Mouse (Mus musculus): ENCODE data around the gene Apoc3. TPM values are rescaled to one million over a fixed set of nuclear protein-coding genes. Genes with fewer than 3 reads are reported as not detected.

Apoc3 gene
- total and polyA plus RNA-seq, 3 experiments: not detected

GRCm38 (mm10) chr9:46272677-46273454 lies 37.4 kb upstream of the Apoc3 start, which contains the start of gene Zpr1:
Gene Zpr1 (plus strand): TSS chr9:46273064.
- Histone ChIP-seq H3K36me3 (ENCODE audit: control insufficient read depth in 1 of 2, insufficient read depth in 2 of 2, low read length in 2 of 2) (peaks cover 14 to 19% of the 10 kb centered on the region in 2 experiments), H3K4me1 (ENCODE audit: control insufficient read depth in 1 of 2, insufficient read depth in 2 of 2, low read length in 2 of 2) (peaks cover 5 to 14% of the 10 kb centered on the region in 2 experiments; a peak in 3 of 4 replicates), H3K4me3 (ENCODE audit: control insufficient read depth in 1 of 2, insufficient read depth in 1 of 2, low read depth in 2 of 2, low read length in 2 of 2) (peak within 1 kb of the TSS; percentile 79 to 89), H3K9me3 (replicated peaks; ENCODE audit: insufficient read depth, low read length) (no peaks in the 10 kb centered on the region), H3K9ac (ENCODE audit: control insufficient read depth, low read depth, low read length, poor library complexity, severe bottlenecking) (peak within 1 kb of the TSS; percentile 90), H3K79me2 (ENCODE audit: control insufficient read depth, insufficient read depth, low read length, poor library complexity) (peaks cover 30% of the 10 kb centered on the region), H3K27ac (ENCODE audit: control insufficient read depth, low read depth, low read length) (peak within 1 kb of the TSS; percentile 88), H3K27me3 (ENCODE audit: control insufficient read depth in 1 of 2, insufficient read depth in 2 of 2, low read length in 2 of 2) (no peaks in the 10 kb centered on the region)
- peak; percentile 98 for DNase-seq (ENCODE audit: low read depth, low spot score)
- TF ChIP-seq JUND (IDR thresholded peaks at IDR 0.05; ENCODE audit: low read depth, low read length) (no peak), MYB (IDR thresholded peaks at IDR 0.05; ENCODE audit: low read depth, low read length) (no peak), GATA1 (IDR thresholded peaks at IDR 0.05; ENCODE audit: low read depth, low read length) (no peak), MXI1 (IDR thresholded peaks at IDR 0.05; ENCODE audit: low read depth, low read length) (peak; percentile 98), MAX (IDR thresholded peaks at IDR 0.05; ENCODE audit: low read length) (peak; percentile 82; the same call in 1 of the 2 replicates), GABPA (IDR thresholded peaks at IDR 0.05; ENCODE audit: low read depth, low read length) (no peak), ZKSCAN1 (IDR thresholded peaks at IDR 0.05; ENCODE audit: low read depth, low read length) (no peak), CTCF (IDR thresholded peaks at IDR 0.05 in 2 of 3, conservative IDR thresholded peaks at IDR 0.05 in 1 of 3; ENCODE audit: control insufficient read depth in 1 of 3, insufficient read depth in 1 of 3, low read depth in 2 of 3, low read length in 3 of 3, poor library complexity in 1 of 3, severe bottlenecking in 1 of 3) (peak; percentile 11 to 37 (median 32); a peak in 3 of 6 replicates), POLR2AphosphoS5 (IDR thresholded peaks at IDR 0.05; ENCODE audit: borderline replicate concordance, low read depth, low read length) (no peak), RAD21 (IDR thresholded peaks at IDR 0.05; ENCODE audit: low read depth, low read length) (no peak), CHD2 (IDR thresholded peaks at IDR 0.05; ENCODE audit: low read length) (no peak), HCFC1 (IDR thresholded peaks at IDR 0.05; ENCODE audit: low read depth, low read length) (peak; percentile 92), RCOR1 (IDR thresholded peaks at IDR 0.05; ENCODE audit: low read depth, low read length) (peak; percentile 43; the same call in 1 of the 2 replicates), UBTF (IDR thresholded peaks at IDR 0.05; ENCODE audit: borderline replicate concordance, insufficient read depth, low read depth, low read length) (no peak), USF1 (IDR thresholded peaks at IDR 0.05; ENCODE audit: low read depth, low read length) (peak; percentile 12; the same call in 1 of the 2 replicates), NRF1 (IDR thresholded peaks at IDR 0.05; ENCODE audit: insufficient read depth, low read depth, low read length, poor library complexity, severe bottlenecking) (no peak), NELFE (IDR thresholded peaks at IDR 0.05; ENCODE audit: low read depth, low read length) (peak; percentile 84), ZC3H11A (IDR thresholded peaks at IDR 0.05; ENCODE audit: low read depth, low read length) (no peak), MEF2A (IDR thresholded peaks at IDR 0.05; ENCODE audit: extremely low read depth, insufficient replicate concordance, low read depth, low read length, poor library complexity, severe bottlenecking) (no peak), MYC (IDR thresholded peaks at IDR 0.05; ENCODE audit: low read depth, low read length) (peak; percentile 61; the same call in 1 of the 2 replicates), TBP (IDR thresholded peaks at IDR 0.05; ENCODE audit: low read depth, low read length) (peak; percentile 91), E2F4 (IDR thresholded peaks at IDR 0.05; ENCODE audit: borderline replicate concordance, low read depth, low read length) (no peak), SMC3 (IDR thresholded peaks at IDR 0.05; ENCODE audit: low read depth, low read length) (no peak), POLR2A (IDR thresholded peaks at IDR 0.05; ENCODE audit: control insufficient read depth in 1 of 2, insufficient read depth in 1 of 2, low read depth in 1 of 2, low read length in 2 of 2, poor library complexity in 1 of 2) (peak; percentile 90 to 92), TAL1 (IDR thresholded peaks at IDR 0.05; ENCODE audit: low read length) (no peak), EP300 (IDR thresholded peaks at IDR 0.05; ENCODE audit: low read depth in 1 of 2, low read length in 2 of 2) (no peak), SIN3A (IDR thresholded peaks at IDR 0.05; ENCODE audit: low read length) (peak; percentile 98), ELF1 (IDR thresholded peaks at IDR 0.05; ENCODE audit: low read depth, low read length) (peak; percentile 97), MAFK (IDR thresholded peaks at IDR 0.05; ENCODE audit: borderline replicate concordance, low read depth, low read length) (no peak), CHD1 (IDR thresholded peaks at IDR 0.05; ENCODE audit: low read depth, low read length) (no peak; the same call in 1 of the 2 replicates), ZNF384 (IDR thresholded peaks at IDR 0.05; ENCODE audit: low read depth, low read length) (no peak), POLR2AphosphoS2 (IDR thresholded peaks at IDR 0.05; ENCODE audit: low read length) (0 out of 2 replicates have a peak, but pooled peaks have one; percentile 25), KAT2A (conservative IDR thresholded peaks at IDR 0.05; ENCODE audit: low read depth, low read length) (peak; percentile 46; the same call in 1 of the 2 replicates), USF2 (IDR thresholded peaks at IDR 0.05; ENCODE audit: borderline replicate concordance in 1 of 2, insufficient read depth in 1 of 2, low read depth in 1 of 2, low read length in 2 of 2) (no peak), BHLHE40 (IDR thresholded peaks at IDR 0.05; ENCODE audit: borderline replicate concordance, low read depth, low read length) (no peak)
